Mouse (Mus musculus): Measurements from ENCODE around the gene Slc51a.

GRCm38 (mm10) chr16:32436657-32437056, 51.0 kb downstream of the Slc51a start:
- TF ChIP-seq CTCF (IDR thresholded peaks at IDR 0.05; ENCODE audit: control insufficient read depth, insufficient read depth, insufficient read length) (no peak), FOSL1 (IDR thresholded peaks at IDR 0.05; ENCODE audit: insufficient read depth, low read length, poor library complexity, severe bottlenecking) (no peak)

Measured in C2C12 (cell line).